Mouse (Mus musculus): Measurements from ENCODE around the gene Rapgef5. TPM values are rescaled to one million over a fixed set of nuclear protein-coding genes. Genes with fewer than 3 reads are reported as not detected.
A peak's percentile ranks its signal among the peaks of the same experiment; 100 is the strongest.

Gene Rapgef5
- total RNA-seq, 2 experiments from 2014 or later = 149 to 189 TPM

- intact Hi-C loops (cut with DNase I) = loop anchor here (2.0 to 5.0 kb wide), 4 partner anchors 34 to 105 kb away; no protein-coding TSS in a partner anchor
- Histone ChIP-seq H3K27ac (peak overlapping the region; percentile 93), H3K4me3 (peak overlapping the region; percentile 73)
- TF ChIP-seq CTCF (IDR thresholded peaks at IDR 0.05) = no peak; the same call in 1 of the 2 replicates
- peak; percentile 55 to 68 for DNase-seq (ENCODE audit: extremely low spot score in 1 of 2, low spot score in 2 of 2)
Observed at GRCm38 (mm10) chr12:117533176-117534086, 17.2 kb downstream of the Rapgef5 start.

DNA sequence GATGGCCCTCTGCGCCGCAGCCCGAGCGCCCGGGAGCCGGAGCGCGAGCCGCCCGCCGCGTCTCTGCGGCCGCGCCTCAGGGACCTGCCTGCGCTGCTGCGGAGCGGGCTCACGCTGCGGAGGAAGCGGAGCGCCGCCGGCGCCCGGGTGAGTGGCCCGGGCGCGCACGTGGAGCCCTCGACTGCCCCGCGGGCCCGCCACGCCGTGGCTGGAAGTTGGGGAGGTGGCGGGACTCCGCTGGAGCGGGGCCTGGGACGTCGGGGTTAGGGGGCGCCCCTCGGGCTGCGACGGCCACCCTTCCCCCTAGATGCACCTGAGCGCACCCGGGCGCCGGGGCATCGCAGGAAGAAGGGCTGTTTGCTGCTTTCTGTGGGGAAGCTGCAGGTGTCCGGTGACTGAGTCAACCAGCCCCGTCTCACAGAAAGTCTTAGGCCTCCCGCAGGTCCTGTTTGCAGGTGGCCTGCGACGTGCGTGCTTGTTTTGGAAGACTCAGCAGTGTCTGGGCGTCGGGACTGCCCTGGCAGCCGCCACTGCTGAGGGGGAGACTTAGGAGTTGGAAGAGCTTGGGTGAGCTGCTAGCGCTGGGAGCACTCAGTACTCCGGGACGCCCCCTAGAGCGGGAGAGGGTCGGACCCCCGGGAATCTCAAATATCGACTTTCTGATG, 17.9 kb downstream of the Rapgef5 start:
- peak; percentile 49 to 63 for DNase-seq (ENCODE audit: extremely low spot score in 1 of 2, low spot score in 2 of 2)
- Histone ChIP-seq H3K4me3 (peak overlapping the region; percentile 73), H3K27ac (peak overlapping the region; percentile 93)
- peak; percentile 28; the same call in 1 of the 2 replicates for TF ChIP-seq CTCF (IDR thresholded peaks at IDR 0.05)
- intact Hi-C loops (cut with DNase I) = loop anchor here (2.0 to 5.0 kb wide), 4 partner anchors 33 to 105 kb away; no protein-coding TSS in a partner anchor

DNA sequence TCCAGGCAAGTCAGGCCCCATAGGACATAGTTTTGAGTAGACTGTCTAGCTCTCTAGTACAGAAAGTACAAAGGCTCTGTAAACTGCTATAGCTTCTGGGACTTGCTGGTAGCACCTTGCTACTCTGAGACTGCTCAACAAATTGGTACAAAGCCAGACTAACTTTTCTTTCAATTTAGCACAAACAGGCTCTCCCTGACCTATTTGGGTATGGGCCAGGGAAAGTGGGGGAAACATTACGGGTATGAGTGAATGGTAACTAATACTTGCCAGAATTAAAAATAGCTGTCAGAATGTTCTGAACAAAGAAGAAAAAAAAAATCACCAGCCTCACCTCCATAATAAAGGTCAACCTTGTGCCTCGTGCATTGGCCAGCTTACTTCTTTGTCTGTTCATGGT, 24.1 kb downstream of the Rapgef5 start:
- intact Hi-C loops (cut with DNase I) = no loop called here
- H3K4me3 ChIP-seq = no peak overlapping the region
- TF ChIP-seq CTCF (IDR thresholded peaks at IDR 0.05) = no peak
- H3K27ac ChIP-seq = no peak overlapping the region
- DNase-seq (ENCODE audit: extremely low spot score in 1 of 2, low spot score in 2 of 2) = no peak

DNA sequence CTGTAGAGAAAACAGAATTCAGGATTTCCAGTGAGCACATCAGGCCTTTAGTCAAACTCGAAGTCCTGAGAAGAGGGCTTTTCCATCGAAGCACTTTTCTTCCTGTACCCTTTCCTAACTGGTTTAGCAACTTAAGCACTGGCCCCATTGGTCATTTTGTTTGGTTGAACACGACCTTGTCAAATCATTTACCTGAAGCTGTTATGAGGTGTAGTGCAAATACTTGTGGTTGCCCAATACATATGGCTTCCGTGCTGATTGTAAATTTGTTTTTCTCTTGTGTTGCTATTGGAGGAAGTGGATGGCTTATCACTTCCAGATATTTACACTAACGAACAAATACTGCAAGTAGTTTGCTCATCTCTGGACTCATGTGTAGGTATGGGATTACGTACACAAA, 29.0 kb downstream of the Rapgef5 start:
- TF ChIP-seq CTCF (IDR thresholded peaks at IDR 0.05) = no peak
- H3K4me3 ChIP-seq = no peak overlapping the region
- DNase-seq (ENCODE audit: extremely low spot score in 1 of 2, low spot score in 2 of 2) = no peak
- H3K27ac ChIP-seq = no peak overlapping the region
- intact Hi-C loops (cut with DNase I) = no loop called here

DNA sequence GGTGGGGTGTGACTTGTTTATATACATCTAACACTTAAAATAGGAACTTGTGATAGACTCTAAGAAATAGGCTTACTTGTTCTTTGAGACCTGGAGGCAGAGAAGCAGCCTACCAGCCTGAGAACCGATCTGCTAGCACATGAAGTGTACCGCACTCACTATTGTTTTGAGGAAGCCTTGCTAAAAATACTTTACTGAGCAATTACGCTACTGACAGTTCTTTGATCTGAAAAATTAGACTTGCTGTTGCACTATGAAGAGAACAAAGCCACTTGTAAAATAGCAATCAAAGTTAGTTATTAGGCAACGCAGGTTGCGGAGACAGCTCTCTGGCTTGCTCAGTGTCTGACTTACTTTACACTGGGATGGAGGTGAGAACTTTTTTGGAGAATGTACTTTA, 37.1 kb downstream of the Rapgef5 start:
- intact Hi-C loops (cut with DNase I) = no loop called here
- H3K4me3 ChIP-seq = no peak overlapping the region
- no peak for TF ChIP-seq CTCF (IDR thresholded peaks at IDR 0.05)
- no peak for DNase-seq (ENCODE audit: extremely low spot score in 1 of 2, low spot score in 2 of 2)
- H3K27ac ChIP-seq = no peak overlapping the region

GRCm38 (mm10) chr12:117554612-117555063, 38.4 kb downstream of the Rapgef5 start:
- intact Hi-C loops (cut with DNase I) = no loop called here
- no peak for TF ChIP-seq CTCF (IDR thresholded peaks at IDR 0.05)
- no peak for DNase-seq (ENCODE audit: extremely low spot score in 1 of 2, low spot score in 2 of 2)

DNA sequence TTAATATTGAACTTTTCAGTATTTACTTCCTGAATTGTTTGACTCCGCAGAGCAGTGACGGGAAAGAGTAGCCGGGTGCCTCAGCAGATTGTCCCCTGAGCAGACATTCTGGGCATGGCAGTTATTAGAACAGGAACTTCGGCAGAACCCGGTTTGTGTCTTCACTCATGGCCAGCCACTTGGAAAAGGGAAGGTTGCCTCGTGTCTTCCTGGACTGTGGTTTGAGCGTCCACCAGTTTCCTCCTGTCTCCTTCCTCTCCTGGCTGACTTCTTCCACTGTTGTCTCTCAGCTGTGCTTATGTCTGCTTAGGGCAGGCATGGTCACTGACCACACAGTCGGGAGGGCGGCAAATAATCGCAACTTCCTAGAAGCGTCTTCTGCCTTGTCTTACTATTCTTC, 44.2 kb downstream of the Rapgef5 start:
- H3K27ac ChIP-seq = no peak overlapping the region
- intact Hi-C loops (cut with DNase I) = no loop called here
- DNase-seq (ENCODE audit: extremely low spot score in 1 of 2, low spot score in 2 of 2) = peak in 1 of 2 experiments; percentile 17
- TF ChIP-seq CTCF (IDR thresholded peaks at IDR 0.05) = no peak
- H3K4me3 ChIP-seq = no peak overlapping the region

More at GRCm38 (mm10) chr12:117554612-117555063, 38.4 kb downstream of the Rapgef5 start:
- no peak overlapping the region for H3K27ac ChIP-seq
- no peak overlapping the region for H3K4me3 ChIP-seq

DNA sequence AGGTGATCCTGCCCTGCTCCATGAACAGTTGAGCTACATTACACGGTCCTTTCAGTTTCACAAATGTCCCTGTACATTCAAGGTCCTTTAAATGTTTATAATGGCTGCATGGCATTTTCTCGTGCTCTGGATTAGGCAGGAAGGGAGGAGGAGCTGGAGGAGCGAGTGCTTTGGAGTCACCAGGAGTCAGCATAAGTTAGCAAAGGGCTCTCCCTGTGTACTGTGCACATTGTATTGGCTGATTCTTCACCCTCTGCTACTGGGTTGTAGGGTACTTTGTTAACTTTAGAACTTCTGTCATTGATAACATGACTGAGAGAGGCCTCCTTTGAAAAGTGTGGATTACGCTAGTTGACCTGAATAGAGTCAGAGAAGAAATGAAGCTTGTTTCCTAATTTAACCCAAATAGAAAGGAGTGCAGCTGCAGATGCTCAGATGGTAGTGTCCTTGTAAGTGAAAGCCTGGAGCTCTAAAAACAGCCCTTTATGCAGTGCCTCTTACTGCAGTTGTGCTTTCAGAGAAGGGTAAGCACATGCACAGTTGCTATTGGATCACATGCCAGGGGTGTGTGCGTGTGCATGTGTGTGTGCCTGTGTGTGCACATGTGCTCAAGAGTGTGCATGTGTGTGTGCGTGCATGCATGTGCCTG, 45.3 kb downstream of the Rapgef5 start:
- Histone ChIP-seq H3K4me3 (no peak overlapping the region), H3K27ac (peak overlapping the region; percentile 50; the same call in 1 of the 2 replicates)
- no peak for DNase-seq (ENCODE audit: extremely low spot score in 1 of 2, low spot score in 2 of 2)
- intact Hi-C loops (cut with DNase I) = no loop called here
- no peak for TF ChIP-seq CTCF (IDR thresholded peaks at IDR 0.05)

- Histone ChIP-seq H3K4me3 (no peak overlapping the region), H3K27ac (no peak overlapping the region)
- intact Hi-C loops (cut with DNase I) = no loop called here
- no peak for TF ChIP-seq CTCF (IDR thresholded peaks at IDR 0.05)
- no peak for DNase-seq (ENCODE audit: extremely low spot score in 1 of 2, low spot score in 2 of 2)
Observed at GRCm38 (mm10) chr12:117562085-117562484, 45.8 kb downstream of the Rapgef5 start.

- Histone ChIP-seq H3K27ac (no peak overlapping the region), H3K4me3 (no peak overlapping the region)
- TF ChIP-seq CTCF (IDR thresholded peaks at IDR 0.05) = no peak
- intact Hi-C loops (cut with DNase I) = no loop called here
- no peak for DNase-seq (ENCODE audit: extremely low spot score in 1 of 2, low spot score in 2 of 2)
Observed at GRCm38 (mm10) chr12:117563859-117564258, 47.6 kb downstream of the Rapgef5 start.

GRCm38 (mm10) chr12:117566298-117566697, 50.0 kb downstream of the Rapgef5 start:
- H3K27ac ChIP-seq = no peak overlapping the region
- no peak overlapping the region for H3K4me3 ChIP-seq
- TF ChIP-seq CTCF (IDR thresholded peaks at IDR 0.05) = no peak
- DNase-seq (ENCODE audit: extremely low spot score in 1 of 2, low spot score in 2 of 2) = no peak
- intact Hi-C loops (cut with DNase I) = loop anchor here (5.0 kb wide), 1 partner anchor 34 kb away; no protein-coding TSS in a partner anchor
